Mouse (Mus musculus) lung, embryonic 16.5 days (tissue): ENCODE measurements around the gene Axin1. TPM values are rescaled to one million over a fixed set of nuclear protein-coding genes. Genes with fewer than 3 reads are reported as not detected.

ENCODE experiments used
- ATAC-seq: fragments of 200-750 bp; cut with Nextera tagmentation; 2 replicates; pipeline ENCODE4 v1.8.0; 2017; ENCODE audit warnings: low read depth, mild to moderate bottlenecking, moderate library complexity
- H3K27ac ChIP-seq: fragments of 300-500 bp; sonication (generic); 2 replicates; pipeline ENCODE4 v1.5.1; 2014; ENCODE audit warnings: mild to moderate bottlenecking, control low read depth, low read length
- H3K27me3 ChIP-seq: fragments of 300-500 bp; sonication (generic); 2 replicates; pipeline ENCODE4 v1.6.1; 2014; ENCODE audit warnings: low read depth, low read length, mixed read lengths; ENCODE audit not compliant: control insufficient read depth, insufficient read depth
- H3K36me3 ChIP-seq: fragments of 300-500 bp; sonication (generic); 2 replicates; pipeline ENCODE4 v1.6.1; 2014; ENCODE audit warnings: low read length; ENCODE audit not compliant: control insufficient read depth, insufficient read depth
- H3K4me1 ChIP-seq: fragments of 300-500 bp; sonication (generic); replicated peaks from 2 replicates; pipeline ENCODE4 v1.6.1; 2014; ENCODE audit warnings: low read length, mixed read lengths; ENCODE audit not compliant: control insufficient read depth, insufficient read depth
- H3K4me2 ChIP-seq: fragments of 300-500 bp; sonication (generic); 2 replicates; pipeline ENCODE4 v1.6.1; 2014; ENCODE audit warnings: low read depth, low read length, control low read depth
- H3K4me3 ChIP-seq: fragments of 300-500 bp; sonication (generic); 2 replicates; pipeline ENCODE4 v1.5.1; 2014; ENCODE audit warnings: mild to moderate bottlenecking, low read length, control low read depth
- H3K9ac ChIP-seq: fragments of 300-500 bp; sonication (generic); 2 replicates; pipeline ENCODE4 v1.6.1; 2014; ENCODE audit warnings: low read length, control low read depth
- H3K9me3 ChIP-seq: fragments of 300-500 bp; sonication (generic); 2 replicates; pipeline ENCODE4 v1.6.1; 2016; ENCODE audit warnings: low read length; ENCODE audit not compliant: control insufficient read depth
- WGBS: fragments of 180-500 bp; shearing (Covaris S2); extraction: QIAGEN DNeasy Blood & Tissue Kit; methylation state at CpG from one replicate; pipeline ENCODE4 v1.1.7; 2014; 5-methylcytosine and 5-hydroxymethylcytosine counted together
- polyA plus RNA-seq: library from polyadenylated mRNA; unstranded; fragments of >200 nt; fragmentation: Nextera tagmentation; extraction: Ambion mirVana; gene quantifications from 2 replicates; pipeline ENCODE4 v1.2.1, GENCODE M21; 2015

Gene Axin1
- polyA plus RNA-seq, 1 experiment from 2014 or later = 7.4 TPM

DNA sequence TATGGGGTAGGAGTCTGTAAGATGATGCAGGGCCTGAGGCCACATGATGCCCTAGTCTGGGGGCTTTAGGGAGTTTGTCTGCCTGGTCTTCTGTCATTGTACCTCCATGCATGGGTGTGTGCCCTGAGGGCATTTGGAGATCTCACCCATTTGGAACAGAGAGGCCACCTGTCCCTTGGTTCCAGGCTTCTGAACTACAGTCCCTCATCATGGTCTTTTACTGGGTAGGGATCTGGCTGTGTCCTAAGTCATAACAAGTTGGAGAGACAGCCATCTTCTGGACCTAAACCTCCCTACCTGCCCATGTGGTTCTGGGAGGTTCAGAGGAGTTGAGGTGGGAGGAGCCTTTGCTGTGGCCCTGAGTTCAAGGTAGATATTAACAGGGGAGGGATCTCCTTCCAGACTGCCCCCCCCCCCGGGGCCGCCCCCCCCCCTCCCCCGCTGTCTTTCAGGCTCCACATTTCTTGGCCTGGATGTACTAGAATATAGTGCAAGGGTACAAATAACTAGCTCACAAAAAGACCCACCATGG, 22.5 kb upstream of the Axin1 start:
- peaks cover 60% of the 10 kb centered on the region for H3K27me3 ChIP-seq
- 20% methylated on average over 1 of the region's 3 CpGs for WGBS
- H3K4me1 ChIP-seq = peaks cover 7% of the 10 kb centered on the region; the same call in 1 of the 2 replicates
- no peak overlapping the region for H3K4me3 ChIP-seq
- no peaks in the 10 kb centered on the region for H3K9me3 ChIP-seq
- H3K4me2 ChIP-seq = no peak overlapping the region
- no peak for ATAC-seq
- H3K27ac ChIP-seq = no peak overlapping the region
- no peaks in the 10 kb centered on the region for H3K36me3 ChIP-seq
- no peak overlapping the region for H3K9ac ChIP-seq

DNA sequence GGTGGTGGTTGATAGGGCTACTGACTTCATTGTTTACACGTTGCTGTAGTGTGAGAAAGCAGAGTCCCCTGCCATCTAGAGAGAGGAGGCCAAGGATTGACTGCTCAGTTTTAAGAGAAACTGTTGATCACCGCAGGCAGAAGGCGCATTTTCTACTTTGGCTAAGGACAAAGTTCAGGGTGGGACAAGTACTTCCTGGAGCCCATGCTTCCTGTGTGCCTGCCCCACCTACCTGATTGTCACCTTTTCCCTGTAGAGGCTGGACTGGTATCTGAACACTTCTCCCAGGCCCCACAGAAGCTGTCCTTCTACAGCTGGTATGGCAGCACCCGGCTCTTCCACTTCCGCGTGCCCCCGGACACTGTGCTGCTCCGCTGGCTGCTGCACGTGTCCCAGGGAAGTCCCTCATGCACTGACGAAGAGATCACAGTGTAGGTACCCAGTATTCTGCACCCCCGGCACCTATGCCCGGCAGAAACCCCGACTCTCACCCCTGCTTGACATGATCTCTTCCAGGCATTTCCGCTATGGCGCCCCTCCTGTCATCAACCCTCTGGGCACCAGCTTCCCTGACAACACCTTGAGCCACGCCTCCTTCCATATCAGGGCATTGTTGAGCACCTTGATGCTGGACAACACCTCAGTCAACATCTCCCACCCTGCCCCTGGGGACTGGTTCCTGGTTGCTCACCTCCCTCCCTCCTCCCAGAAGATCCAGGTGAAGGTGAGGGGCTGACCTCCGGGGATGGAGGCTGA, 21.8 kb upstream of the Axin1 start:
- no peak overlapping the region for H3K4me3 ChIP-seq
- WGBS = 78% methylated on average over 17 of the region's 17 CpGs
- H3K4me1 ChIP-seq = peaks cover 7% of the 10 kb centered on the region; the same call in 1 of the 2 replicates
- no peak overlapping the region for H3K9ac ChIP-seq
- H3K4me2 ChIP-seq = no peak overlapping the region
- no peak overlapping the region for H3K27ac ChIP-seq
- H3K27me3 ChIP-seq = peaks cover 53% of the 10 kb centered on the region
- no peak for ATAC-seq
- H3K9me3 ChIP-seq = no peaks in the 10 kb centered on the region
- H3K36me3 ChIP-seq = no peaks in the 10 kb centered on the region

DNA sequence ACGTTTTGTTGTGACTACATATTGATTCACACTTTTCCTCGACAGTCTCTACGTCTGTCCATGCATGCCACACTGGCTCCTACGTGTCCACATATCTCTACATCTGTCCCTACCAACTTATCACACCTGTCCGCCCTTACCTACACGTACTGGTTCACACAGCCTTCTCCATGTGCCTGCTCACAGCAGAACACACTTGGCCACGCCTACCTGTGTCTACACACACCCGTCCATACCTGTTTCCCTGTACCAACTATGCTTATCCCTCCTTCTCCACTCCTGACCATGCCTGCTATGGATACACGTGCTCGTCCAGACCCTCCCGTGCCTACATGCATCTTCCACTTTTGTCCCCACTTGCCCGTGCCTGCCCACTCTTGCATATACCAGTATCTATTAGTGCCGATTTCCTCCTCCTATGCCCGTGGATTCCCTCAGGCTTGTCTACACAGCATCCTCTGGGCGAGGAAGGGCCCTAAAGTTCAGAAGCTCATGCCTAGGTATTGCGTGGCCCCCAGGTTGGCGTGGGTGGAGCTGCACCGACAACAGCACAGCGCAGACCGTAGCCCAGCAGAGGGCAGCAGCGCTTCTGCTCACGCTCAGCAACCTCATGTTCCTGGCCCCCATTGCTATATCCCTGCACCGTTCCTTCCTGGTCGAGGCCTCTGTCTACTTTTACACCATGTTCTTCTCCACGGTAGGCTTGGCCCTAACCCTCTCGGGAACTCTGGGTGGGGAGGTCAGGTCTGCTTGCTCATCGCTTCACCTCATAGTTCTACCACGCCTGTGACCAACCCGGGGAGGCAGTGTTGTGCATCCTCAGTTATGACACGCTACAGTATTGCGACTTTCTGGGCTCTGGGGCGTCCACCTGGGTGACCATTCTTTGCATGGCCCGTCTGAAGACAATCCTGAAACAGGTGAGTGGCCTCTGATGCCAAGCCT, 18.4 kb upstream of the Axin1 start:
- Histone ChIP-seq H3K27ac (no peak overlapping the region), H3K9me3 (no peaks in the 10 kb centered on the region), H3K4me3 (no peak overlapping the region), H3K27me3 (peaks cover 20% of the 10 kb centered on the region), H3K9ac (no peak overlapping the region), H3K4me1 (peaks cover 13% of the 10 kb centered on the region), H3K36me3 (no peaks in the 10 kb centered on the region), H3K4me2 (no peak overlapping the region)
- peak; percentile 49 for ATAC-seq
- WGBS = 40% methylated on average over 33 of the region's 33 CpGs

DNA sequence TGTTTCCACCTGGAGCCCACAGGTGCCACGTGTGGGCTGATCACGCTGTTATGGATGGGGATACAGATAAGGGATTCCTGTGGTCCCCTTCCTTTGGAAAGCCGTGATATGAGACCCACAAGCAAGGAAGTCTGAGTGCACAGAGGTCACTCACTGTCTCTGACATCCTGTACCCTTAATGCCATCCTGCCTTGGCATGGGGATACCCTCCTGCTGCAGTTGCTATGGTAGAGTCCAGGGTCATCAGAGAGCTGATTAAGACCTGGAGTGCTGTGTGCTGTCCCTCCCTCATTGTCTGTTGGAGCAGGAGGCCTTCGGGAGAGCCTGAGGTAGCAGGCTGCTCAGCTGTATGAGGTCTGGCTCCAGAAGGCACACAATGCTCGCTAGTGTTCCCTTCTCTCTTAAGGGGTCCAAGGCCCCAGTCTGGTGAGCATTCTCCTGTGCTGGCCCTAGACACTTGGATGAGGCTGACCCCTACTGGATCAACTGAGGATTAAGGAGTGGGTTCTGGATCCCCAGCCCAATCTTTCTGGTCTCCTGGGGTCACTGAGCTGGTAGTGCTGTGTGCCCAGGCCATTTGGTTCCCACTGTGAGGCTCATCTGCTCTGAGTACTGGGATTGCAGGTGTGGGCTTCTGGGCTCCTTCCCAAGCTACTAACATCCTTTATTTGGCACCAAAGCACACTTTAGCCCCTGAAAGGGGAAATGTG, 15.9 kb upstream of the Axin1 start:
- Histone ChIP-seq H3K4me3 (no peak overlapping the region), H3K4me1 (peaks cover 13% of the 10 kb centered on the region)
- WGBS = 55% methylated on average over 5 of the region's 5 CpGs

DNA sequence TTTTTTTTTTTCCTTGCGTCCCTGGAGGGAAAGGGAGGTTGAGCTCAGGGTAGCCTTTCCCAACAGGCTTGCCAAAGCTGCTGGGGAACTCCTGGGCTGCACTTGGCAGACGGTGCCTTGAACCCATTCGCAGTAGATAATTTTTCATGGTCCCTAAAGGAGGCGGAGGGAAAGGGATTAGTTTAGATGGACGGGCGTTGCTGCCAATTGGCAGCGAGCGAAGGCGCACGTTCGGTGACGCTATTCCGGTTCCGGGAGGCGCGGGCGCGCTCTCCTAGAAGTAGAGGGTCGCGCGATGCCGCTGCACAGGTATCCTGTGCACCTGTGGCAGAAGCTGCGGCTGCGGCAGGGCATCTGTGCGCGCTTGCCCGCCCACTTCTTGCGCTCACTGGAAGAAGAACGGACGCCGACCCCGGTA, 15.2 kb upstream of the Axin1 start, which contains the start of gene Mrpl28:
Gene Mrpl28 (plus strand): TSS at position 234 of the 418 bp plus-strand sequence.
- H3K27me3 ChIP-seq = peaks cover 2% of the 10 kb centered on the region; the same call in 1 of the 2 replicates
- no peaks in the 10 kb centered on the region for H3K9me3 ChIP-seq
- peaks cover 12% of the 10 kb centered on the region; the same call in 1 of the 2 replicates for H3K36me3 ChIP-seq
- peaks cover 13% of the 10 kb centered on the region for H3K4me1 ChIP-seq
- H3K9ac ChIP-seq = peak within 1 kb of the TSS; percentile 88
- under 1% methylated on average over 32 of the region's 32 CpGs for WGBS
- peak within 1 kb of the TSS; percentile 97 for H3K4me3 ChIP-seq
- 0 out of 2 replicates have a peak within 1 kb of the TSS, but pooled peaks have one; percentile 58 for H3K27ac ChIP-seq
- ATAC-seq = peak; percentile 92
- peak within 1 kb of the TSS; percentile 92 for H3K4me2 ChIP-seq

More for the DNA sequence above, 15.9 kb upstream of the Axin1 start:
- ATAC-seq = no peak
- Histone ChIP-seq H3K27ac (no peak overlapping the region), H3K9me3 (no peaks in the 10 kb centered on the region), H3K36me3 (peaks cover 12% of the 10 kb centered on the region; the same call in 1 of the 2 replicates), H3K27me3 (peaks cover 2% of the 10 kb centered on the region; the same call in 1 of the 2 replicates), H3K4me2 (no peak overlapping the region), H3K9ac (no peak overlapping the region)

DNA sequence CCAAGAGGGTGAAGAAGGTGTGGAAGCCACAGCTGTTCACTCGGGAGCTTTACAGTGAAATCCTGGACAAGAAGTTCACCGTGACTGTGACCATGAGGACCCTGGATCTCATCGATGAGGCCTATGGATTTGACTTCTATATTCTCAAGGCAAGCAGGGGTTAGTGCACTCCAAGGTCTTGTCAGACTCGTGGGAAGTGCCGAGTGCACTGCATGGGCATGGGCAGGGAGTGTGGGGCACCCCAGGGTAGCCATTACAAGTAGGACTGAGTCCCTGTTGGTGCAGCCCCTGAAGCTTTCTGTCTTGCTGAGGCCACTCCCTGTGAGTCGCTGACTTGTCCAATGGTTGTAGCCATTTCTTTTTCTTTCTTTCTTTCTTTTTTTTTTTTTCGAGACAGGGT, 13.9 kb upstream of the Axin1 start:
- peaks cover 13% of the 10 kb centered on the region for H3K36me3 ChIP-seq
- H3K4me3 ChIP-seq = peak overlapping the region; percentile 97
- H3K4me2 ChIP-seq = peak overlapping the region; percentile 92
- no peaks in the 10 kb centered on the region for H3K9me3 ChIP-seq
- no peak overlapping the region for H3K27ac ChIP-seq
- peaks cover 13% of the 10 kb centered on the region for H3K4me1 ChIP-seq
- peak overlapping the region; percentile 88 for H3K9ac ChIP-seq
- no peaks in the 10 kb centered on the region for H3K27me3 ChIP-seq
- ATAC-seq = no peak
- 80% methylated on average over 7 of the region's 7 CpGs for WGBS

DNA sequence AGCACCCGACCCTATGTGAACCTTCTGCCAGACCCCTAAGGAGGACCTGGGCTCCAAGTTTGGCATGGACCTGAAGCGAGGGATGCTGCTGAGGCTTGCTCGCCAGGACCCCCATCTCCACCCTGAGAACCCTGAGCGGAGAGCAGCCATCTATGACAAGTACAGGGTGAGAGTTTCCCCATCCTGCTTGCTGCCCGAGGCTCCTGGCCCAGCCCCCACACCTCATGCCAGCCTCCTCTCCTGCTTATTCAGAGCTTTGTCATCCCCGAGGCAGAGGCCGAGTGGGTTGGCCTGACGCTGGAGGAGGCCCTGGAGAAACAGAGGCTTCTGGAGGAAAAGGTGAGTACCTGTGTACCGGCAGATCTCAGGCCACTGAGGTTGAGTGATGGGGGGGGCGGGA, 13.3 kb upstream of the Axin1 start:
- WGBS = 86% methylated on average over 10 of the region's 10 CpGs
- ATAC-seq = no peak
- H3K4me3 ChIP-seq = no peak overlapping the region
- no peaks in the 10 kb centered on the region for H3K27me3 ChIP-seq
- H3K9ac ChIP-seq = no peak overlapping the region
- H3K9me3 ChIP-seq = no peaks in the 10 kb centered on the region
- peaks cover 19% of the 10 kb centered on the region for H3K36me3 ChIP-seq
- no peak overlapping the region for H3K4me2 ChIP-seq
- H3K4me1 ChIP-seq = peaks cover 13% of the 10 kb centered on the region
- no peak overlapping the region for H3K27ac ChIP-seq

DNA sequence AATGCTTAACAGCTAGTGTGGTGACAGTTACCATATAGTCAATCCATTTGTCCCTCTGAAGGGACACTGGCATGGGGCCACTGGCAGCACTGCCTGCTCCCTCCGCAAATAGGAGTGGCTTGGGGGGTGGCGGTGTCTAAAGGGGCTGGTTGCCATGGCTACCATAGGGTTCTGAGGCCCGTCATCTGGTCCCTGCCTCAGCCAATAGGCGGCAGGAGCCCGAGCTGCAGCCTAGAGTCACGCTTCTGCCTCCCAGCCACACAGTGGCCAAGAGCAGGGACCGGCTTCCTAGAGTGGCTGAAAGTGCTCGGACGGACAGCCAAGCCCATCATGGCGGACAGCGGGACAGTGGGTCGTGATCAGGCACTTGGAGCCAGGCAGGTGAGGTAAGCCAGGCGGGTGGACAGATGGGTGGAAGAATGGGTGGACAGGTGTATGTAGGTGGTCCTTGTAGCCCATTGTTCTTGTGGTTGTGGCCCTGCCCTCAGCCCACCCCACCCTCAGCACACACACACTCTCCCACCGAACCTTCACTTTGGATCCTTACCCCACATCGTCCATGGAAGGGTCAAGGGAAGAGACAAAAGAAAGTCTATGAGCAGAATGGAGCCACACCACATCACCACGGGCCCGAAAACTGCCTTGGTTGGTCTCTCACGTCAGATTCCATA, 7.3 kb upstream of the Axin1 start:
- no peak overlapping the region for H3K27ac ChIP-seq
- no peaks in the 10 kb centered on the region for H3K4me1 ChIP-seq
- no peaks in the 10 kb centered on the region for H3K9me3 ChIP-seq
- 83% methylated on average over 18 of the region's 18 CpGs for WGBS
- H3K4me3 ChIP-seq = no peak overlapping the region
- H3K36me3 ChIP-seq = peaks cover 16% of the 10 kb centered on the region
- H3K9ac ChIP-seq = no peak overlapping the region
- ATAC-seq = no peak
- no peak overlapping the region for H3K4me2 ChIP-seq
- H3K27me3 ChIP-seq = no peaks in the 10 kb centered on the region
